Mouse (Mus musculus) adrenal gland (tissue): Measurements from ENCODE around the gene Pdss1.
"Not testable (repeated sequence)": the region's sequence is repeated elsewhere in the genome, so short reads cannot be mapped to it uniquely, and the experiment has no call there.

Experiments used
- intact Hi-C: fragments of 180-260 bp; cut with DNase I; formaldehyde crosslinking; loops from one replicate; pipeline ENCODE4 v1.15.1; 2025
- long read RNA-seq, 2 experiments: library from polyadenylated mRNA; unstranded; transcript quantifications; one replicate each; pipeline ENCODE4 v2.0.0; 2020; ENCODE audit warnings: borderline replicate concordance in 1 of 2; ENCODE audit not compliant: insufficient replicate concordance in 1 of 2

Gene Pdss1
- long read RNA-seq, experiment 1, transcript Pdss1-201 (11 exons, 1,642 nt), result major isoform, 6 of 6 reads
- long read RNA-seq, experiment 1, partial matches to known transcripts, result 0 of 6 reads
- long read RNA-seq, experiment 1, other reads (novel, unspliced or antisense), result 0 of 6 reads
- long read RNA-seq, experiment 2, transcript Pdss1-201 (11 exons, 1,642 nt), result major isoform, 6 of 11 reads
- long read RNA-seq, experiment 2, partial matches to known transcripts, result 0 of 11 reads
- long read RNA-seq, experiment 2, other reads (novel, unspliced or antisense), result 5 of 11 reads

DNA sequence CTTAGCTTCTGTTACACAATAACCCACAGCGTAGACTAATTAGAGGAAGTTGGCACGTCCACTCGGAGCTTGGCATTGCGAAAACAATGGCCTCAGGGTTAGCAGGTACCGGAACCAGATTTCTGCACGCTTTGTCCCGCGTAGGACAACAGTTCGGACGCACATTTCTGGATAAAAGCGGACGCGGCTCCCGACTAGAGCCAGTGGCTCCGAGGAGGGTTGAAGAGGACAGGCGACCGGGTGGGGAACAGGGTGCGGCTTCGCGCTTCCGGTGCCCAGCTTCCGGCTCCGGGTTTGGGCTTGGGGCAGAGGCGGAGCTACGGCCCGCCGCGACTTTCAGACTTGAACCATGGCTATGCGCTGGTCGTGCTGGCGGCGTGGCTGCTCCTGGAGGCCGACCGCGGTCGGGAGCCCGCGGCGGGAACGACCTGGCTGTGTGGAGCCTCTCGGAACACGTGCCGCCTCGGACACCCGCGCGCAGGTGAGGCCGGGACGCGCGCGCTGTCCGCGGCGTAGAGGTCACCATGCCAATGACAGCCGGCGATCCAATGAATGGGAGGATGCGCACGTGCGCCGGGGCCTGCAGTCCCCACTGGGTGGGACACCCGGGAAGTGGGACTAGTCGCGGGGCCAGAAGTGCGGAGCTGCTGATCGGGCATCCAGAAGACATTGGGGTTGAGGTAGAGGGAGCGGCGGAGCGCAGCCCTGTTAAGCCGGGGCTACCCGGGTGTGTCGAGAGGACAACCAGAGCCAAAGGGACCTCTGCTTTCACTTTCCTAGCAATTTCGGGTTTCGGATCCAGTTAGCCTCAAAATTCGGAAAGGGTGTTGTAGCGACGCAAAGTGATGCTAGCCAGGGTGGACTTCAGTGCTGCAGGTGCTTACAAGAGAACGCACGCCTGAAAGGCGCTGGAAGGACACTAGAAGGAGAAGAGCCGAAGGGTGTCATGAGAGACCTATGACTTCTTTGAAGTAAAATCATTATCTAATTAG, at the start of gene Pdss1:
TSS of gene Pdss1 (plus strand) at position 241 of the 992 bp plus-strand sequence.
- intact Hi-C loops, result loop anchor here (5.0 to 10.0 kb wide), 3 partner anchors 142 to 262 kb away; partner anchors contain the start of genes Mastl and Yme1l1

DNA sequence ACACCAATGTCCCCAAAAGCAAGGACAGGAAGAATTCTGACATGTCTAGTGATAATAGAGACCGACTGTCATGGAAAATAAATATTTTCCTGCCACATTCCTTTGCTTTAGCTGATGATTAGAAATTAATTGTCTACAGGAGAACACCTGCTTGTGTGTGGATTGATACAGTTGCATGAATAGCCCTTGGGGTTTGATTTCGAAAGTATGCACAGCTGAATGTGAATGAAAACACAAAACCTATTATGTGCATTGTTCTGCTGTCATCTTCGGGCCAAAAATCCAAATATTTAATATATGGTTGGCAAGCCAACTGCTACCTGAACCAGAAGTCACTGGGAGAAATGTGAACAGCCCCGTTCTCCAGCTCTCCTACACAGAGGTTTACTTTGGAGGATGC, 43.4 kb upstream of the Pdss1 start:
- intact Hi-C loops, result no loop called here

DNA sequence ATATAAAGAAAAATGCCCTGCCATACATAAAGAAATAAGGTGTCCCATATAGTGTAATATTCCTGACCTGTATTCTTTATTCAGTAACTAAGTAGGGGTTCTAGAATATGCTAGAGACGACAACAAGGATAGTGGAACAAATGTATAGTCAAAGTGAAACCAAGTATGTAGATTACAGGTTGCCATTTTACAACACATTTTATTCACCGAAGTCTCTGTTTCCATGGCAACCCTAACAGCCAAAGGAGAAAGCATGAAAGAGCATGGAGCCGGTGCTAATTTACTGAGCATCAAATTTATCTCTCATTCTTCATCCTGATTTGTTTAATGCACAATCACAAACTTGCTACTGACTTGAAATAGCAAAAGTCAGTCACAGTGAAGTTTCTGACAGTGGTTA, 37.8 kb upstream of the Pdss1 start:
- intact Hi-C loops, result no loop called here

DNA sequence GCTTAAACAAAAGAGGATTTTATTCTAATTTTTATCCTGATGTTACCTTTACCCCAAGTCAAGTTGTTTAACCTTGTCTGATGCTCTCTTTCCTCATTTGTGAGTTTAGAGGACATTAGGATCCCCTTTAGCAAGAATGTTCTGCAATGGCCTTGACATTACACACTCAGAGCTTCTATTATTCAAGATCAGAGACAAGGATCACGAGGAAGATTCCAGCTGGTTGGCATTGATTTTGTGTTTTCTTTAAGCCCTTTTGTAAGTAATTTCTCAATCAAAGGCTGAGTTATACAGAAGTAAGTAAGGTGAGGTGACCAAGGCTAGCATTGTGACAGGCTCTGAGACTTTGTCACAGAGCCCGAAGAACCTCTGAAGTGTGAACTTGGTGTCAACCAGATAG, 33.1 kb upstream of the Pdss1 start:
- intact Hi-C loops, result loop anchor here (5.0 kb wide), 2 partner anchors 905 to 920 kb away; no protein-coding TSS in a partner anchor

DNA sequence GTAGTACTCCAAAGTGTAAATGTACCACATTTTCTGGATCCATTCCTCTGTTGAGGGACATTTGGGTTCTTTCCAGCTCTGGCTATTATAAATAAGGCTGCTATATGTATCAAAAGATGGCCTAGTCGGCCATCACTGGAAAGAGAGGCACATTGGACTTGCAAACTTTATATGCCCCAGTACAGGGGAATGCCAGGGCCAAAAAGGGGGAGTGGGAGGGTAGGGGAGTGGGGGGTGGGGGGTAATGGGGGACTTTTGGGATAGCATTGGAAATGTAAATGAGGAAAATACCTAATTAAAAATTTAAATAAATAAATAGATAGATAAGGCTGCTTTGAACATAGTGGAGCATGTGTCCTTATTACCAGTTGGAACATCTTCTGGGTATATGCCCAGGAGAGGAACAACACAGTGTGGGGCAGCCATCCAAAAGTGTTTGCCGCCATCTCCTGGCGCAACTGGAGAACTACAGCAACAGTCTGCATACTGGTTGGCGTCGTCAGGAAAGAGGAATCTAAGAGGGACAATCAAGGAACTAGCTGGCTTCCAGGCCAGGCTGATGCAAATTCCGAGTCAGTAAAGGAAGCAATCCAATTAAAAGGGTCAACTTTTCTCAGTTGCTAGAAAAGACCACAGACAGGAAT, 30.8 kb upstream of the Pdss1 start:
- intact Hi-C loops, result loop anchor here (2.0 to 5.0 kb wide), 3 partner anchors 106 to 922 kb away; no protein-coding TSS in a partner anchor

DNA sequence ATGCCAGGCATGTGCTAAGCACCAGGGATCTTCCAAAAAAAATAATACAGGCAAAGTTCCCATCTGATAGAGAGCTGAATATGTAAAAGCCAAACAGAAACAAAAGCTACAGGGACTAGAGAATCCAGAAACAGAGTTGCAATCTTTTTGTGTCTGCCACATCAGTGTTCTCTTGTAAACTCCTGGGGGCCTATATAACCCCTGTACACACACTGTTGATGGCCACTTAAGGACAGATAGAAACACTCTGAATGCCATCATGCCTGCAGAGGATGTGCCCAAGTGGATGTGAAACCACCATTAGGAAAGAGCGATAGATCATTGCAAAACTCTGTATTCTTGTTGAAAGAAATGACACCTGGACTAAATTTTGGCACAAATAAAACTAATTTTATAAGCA, 29.5 kb upstream of the Pdss1 start:
- intact Hi-C loops, result loop anchor here (2.0 kb wide), 1 partner anchor 107 kb away; no protein-coding TSS in a partner anchor

DNA sequence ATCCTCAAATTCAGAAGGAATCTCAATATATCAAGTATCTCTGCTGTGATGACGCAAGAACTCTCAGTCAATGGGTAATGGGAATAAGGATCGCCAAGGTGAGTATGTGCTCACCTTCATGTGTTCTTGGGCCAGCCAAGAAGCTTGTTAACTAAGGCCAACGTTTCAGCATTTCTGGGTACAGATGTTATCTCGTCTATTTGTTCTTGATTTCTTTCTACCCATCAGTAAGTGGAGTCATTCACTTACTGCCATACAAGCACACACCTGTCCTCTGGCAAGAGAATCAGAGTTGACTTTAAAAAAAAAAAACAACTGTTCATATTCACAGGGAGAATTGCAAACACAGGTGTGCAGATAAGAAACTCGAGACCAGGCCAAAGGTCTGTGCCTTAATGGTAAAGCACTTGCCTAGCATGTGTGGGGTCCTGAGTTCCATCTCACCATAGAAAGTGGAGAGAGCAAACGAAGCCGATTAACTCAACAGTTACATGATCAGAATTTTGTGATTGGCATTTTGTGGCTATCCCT, 28.4 kb upstream of the Pdss1 start:
- intact Hi-C loops, result no loop called here

DNA sequence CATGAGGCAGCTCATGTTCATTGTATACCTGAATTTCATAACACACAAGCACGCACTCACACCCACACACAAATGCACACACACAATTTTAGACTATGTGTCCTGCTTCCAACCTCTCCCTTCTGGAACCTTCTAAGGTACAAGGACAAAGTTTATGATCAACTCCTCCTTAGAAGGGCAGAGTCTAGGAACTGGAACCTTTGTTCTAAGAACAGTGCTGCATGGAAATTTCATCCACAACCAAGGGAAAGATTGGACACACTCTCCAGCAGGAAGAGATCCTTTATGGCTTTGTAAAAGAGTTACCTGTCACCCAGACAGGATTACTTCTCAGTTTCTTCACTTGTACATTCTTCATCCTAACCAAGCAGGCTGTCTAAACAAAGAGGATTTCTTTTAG, 22.2 kb upstream of the Pdss1 start:
- intact Hi-C loops, result no loop called here

DNA sequence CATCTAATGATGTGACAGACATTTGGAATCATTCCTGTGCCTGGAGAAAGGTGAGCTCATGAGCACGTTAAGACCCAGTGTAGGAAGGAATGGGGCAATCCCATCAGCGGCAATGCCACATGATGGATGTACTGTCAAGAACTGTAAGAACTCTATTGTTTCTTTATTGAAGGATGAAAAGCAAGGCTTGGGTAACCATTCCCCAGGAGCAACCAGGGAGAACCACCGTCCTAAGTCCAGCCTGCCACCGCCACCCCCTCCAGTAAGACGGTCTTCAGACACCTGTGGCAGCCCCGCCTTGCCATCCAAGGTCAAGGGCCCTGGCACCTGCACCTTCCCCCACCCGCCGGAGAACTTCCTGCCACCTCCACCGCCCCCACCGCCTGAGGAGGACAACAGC, 20.7 kb upstream of the Pdss1 start:
- intact Hi-C loops, result no loop called here

DNA sequence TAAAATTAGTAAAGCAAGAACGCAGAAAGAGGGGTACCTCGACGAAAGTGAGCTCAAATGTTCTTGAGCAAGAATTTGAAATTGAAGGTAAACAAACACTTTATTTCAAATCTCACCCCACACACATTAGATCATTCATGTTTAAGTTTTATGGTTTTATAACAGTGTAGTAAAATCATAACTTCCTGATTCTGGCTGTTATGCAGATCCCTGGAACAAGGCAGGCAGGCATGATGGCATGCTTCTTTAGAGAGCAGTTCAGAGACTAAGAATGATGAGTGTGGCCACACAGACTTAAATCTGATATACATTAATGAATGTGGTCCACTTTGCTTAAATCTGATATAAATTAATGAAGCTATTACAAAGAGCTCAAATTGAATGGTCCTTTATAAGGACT, 18.7 kb upstream of the Pdss1 start:
- intact Hi-C loops, result no loop called here

DNA sequence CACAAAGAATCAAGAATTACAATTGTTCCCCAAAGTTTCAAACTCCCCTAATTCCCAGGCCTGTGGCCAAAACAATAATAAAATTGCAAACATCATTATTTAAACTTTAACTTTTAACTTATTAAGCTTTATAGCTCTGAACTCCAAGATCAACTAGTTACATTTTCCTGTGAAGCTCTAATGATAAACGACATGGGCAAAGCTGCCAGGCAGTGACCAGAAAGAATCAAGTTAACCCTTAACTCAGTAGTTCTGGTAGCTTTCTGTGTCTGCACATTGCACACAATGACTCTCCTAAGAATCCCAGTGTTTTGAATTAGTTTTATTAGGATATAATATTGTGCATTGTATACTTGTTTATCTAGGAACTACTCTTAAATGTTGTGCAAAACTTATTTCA, 16.5 kb upstream of the Pdss1 start:
- intact Hi-C loops, result no loop called here

DNA sequence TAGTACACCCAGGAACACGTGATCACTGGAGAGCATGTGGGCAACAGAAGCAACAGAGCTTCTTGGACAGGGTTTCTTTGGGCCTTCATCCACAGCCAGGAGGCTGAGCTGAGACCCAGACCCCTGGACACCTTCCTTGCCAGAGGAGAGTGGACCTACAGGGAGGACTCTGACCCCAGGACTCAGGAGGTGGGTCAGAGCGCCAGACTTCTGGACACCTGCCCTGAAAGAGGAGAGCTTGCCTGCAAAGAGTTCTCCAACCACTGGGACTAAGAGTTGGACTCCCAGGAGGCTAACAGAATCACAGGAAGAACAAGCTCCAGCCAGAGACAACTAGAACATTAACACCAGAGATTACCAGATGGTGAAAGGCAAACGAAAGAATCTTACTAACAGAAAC, 14.6 kb upstream of the Pdss1 start:
- intact Hi-C loops, result not testable (repeated sequence)

DNA sequence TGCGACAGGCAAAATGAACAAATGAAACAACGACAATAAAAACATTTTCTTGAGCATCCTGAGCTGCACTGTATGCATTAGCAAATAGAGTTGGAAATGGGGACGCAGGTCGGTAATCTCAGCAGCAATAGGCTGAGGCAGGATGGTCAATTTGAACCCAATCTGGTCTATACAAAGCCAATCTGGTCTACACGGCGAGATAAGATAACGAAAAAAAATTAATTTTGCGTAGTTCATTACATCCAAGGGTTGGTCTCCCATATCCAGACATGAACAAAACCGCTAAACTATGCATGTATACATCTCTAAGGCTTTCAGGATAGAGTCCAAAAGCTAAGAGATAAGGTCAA, 415 bp upstream of the Pdss1 start:
- intact Hi-C loops, result loop anchor here (5.0 to 10.0 kb wide), 3 partner anchors 142 to 262 kb away; partner anchors contain the start of genes Mastl and Yme1l1

DNA sequence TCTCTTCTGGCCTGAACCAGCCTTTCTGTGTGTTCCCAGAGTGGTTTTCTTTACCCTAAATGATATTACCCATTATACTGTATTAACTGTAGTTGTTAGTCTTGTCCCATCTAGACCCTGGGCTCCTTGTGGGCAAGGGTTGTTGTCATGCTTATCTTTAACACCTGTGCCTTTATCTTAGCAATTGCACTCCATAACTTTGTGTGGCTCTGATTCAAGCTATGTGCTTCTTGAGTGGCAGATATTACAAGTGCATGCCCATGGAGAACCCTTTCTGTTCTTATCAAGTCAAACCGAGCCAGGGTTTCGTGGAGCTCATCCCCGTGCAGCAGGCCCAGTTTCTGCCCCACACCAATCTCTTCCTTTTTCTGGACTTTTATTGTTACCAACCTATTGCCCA, 8.6 kb downstream of the Pdss1 start:
- intact Hi-C loops, result no loop called here

DNA sequence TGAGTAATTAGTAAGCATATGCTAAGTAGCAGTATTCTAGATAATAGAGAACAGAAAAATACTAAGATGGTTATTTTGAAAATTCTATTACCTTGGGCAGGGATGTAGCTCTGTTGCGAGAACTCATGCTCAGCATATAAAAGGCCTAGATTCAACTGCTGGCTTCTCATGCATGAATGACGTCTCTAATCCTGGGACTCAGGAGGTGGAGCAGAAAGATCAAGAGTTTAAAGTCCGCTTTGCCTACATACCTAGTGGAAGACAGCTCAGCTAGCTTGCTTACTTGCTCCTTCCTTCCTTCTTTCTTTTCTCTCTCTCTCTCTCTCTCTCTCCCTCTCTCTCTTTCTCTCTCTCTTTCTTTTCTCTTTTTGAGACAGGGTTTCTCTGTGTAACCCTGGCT, 19.1 kb downstream of the Pdss1 start:
- intact Hi-C loops, result no loop called here

DNA sequence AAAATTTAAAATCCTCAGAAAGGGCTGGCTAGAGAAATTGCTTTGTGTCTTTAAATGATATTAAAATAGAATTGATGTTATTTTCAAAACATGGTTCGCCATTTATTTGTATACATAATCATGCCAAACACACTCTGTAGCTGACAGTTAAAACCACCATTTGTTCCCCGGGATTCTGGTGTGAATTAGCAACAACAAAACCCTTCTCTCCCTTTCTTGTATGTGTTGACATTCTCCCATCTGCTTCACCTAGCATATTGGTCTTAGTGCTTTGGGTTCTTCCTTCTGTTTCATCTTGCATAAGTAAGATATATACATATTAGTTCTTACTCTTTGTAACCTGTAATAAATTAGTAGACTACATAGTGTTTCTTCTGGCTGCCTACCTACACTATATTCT, 23.3 kb downstream of the Pdss1 start:
- intact Hi-C loops, result no loop called here

DNA sequence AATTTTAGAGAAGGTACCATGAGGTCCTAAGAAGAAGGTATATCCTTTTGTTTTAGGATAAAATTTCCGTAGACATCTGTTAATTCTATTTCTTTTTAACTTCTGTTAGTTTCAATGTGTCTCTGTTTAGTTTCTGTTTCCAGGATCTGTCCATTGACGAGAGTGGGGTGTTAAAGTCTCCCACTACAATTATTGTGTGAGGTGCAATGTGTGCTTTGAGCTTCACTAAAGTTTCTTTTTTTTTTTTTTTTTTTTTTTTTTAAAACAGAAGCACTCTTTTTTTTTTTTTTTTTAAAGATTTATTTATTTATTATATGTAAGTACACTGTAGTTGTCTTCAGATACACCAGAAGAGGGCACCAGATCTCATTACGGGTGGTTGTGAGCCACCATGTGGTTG, 30.6 kb downstream of the Pdss1 start:
- intact Hi-C loops, result not testable (repeated sequence)

DNA sequence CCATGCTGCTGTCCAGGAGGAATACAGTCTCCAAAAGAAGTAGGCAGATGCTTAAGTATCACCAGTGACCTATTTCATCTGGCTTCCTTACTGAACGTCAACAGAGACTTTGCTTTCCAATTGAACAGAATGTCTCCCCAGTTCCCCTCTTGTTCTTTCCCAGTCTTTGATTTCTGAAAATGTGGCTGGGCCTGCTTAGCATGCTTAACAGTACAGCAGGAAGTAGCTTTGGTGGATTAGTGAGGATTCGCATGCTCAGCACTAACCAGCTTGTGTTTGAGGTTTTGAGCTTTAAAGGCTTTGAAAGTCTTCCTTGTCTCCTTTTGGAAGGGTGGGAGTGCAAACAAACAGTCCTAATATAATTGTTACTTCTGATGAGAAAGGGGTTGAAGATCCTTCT, 32.9 kb downstream of the Pdss1 start:
- intact Hi-C loops, result no loop called here

DNA sequence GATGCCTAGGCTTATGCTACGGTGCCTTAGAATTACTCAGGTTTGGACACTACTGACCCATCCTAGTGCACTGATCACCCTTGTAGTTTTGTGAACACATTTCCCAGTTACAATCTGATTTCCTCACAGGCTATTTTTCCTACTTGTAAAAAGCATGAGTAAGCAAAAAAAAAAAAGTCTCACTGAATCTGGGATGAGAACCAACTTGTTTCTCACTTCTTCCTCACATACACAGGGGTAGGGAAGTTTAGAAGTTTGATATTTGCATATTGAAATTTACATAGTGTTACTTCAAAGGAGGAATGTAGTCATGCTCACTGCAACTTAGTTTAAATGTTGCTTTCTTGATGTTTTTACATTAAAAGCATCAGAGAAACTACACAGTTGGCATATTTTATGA, 38.2 kb downstream of the Pdss1 start:
- intact Hi-C loops, result no loop called here

DNA sequence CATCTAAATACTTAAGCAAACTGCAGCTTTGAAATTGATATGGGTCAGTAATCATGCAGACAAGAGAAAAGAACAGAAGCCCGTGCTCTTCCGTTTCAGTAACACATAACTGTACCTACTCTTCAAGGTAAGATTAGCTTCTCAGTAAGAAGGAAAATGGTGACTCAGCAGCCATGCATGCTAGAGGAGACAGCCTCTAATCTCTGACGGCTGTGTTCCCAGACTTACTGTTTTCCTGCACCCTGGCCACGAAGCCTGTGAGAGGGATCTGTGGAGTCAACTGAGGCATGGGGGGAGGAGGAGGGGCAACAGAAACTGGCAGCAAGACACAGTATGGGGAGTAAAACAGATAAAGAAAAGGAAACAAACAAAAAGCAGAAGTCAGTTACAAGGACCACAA, 54.6 kb downstream of the Pdss1 start:
- intact Hi-C loops, result loop anchor here (5.0 kb wide), 1 partner anchor 87 kb away; no protein-coding TSS in a partner anchor

DNA sequence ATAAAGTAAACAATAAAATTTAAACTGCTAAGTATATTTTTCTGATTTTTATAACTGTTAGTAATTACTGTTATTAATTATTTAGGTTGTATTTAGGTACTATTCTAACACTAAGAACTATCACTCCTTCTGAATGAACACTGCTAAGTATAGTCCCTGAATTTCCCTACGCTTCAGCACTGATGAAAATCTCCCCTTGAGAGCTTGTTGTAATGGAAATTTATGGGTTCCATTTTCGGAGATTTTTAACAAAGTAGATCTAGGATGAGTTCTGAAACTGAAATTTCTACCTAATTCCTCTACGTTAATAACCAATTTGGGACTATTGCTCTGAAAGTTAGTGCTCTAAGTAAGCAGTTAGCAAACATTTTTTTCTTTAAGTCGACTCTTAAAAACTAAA, 59.0 kb downstream of the Pdss1 start:
- intact Hi-C loops, result no loop called here
